Mouse (Mus musculus) ovary, postnatal 36 days (tissue): ENCODE results near the gene Phf24.

Experiments used
- DNase-seq: peaks from one replicate; pipeline ENCODE4 v3.0.0; 2022; ENCODE audit warnings: low spot score, mixed read lengths

Phf24 gene

GRCm38 (mm10) chr4:42913391-42913790 lies 3.1 kb upstream of the Phf24 start:
- no peak for DNase-seq

GRCm38 (mm10) chr4:42915311-42915710 lies 1.1 kb upstream of the Phf24 start:
- DNase-seq = no peak

- DNase-seq = no peak
Observed at GRCm38 (mm10) chr4:42915966-42916365, 494 bp upstream of the Phf24 start.

GRCm38 (mm10) chr4:42917402-42917774 lies 928 bp downstream of the Phf24 start:
- peak; percentile 16 for DNase-seq

GRCm38 (mm10) chr4:42920726-42921125 lies 4.3 kb downstream of the Phf24 start:
- no peak for DNase-seq

GRCm38 (mm10) chr4:42921536-42921935 lies 5.1 kb downstream of the Phf24 start:
- DNase-seq = no peak

- no peak for DNase-seq
Observed at GRCm38 (mm10) chr4:42922056-42922455, 5.6 kb downstream of the Phf24 start.

- no peak for DNase-seq
Observed at GRCm38 (mm10) chr4:42922461-42922860, 6.0 kb downstream of the Phf24 start.

GRCm38 (mm10) chr4:42924095-42924710 lies 7.7 kb downstream of the Phf24 start:
- DNase-seq = no peak

GRCm38 (mm10) chr4:42928209-42928608 lies 11.7 kb downstream of the Phf24 start:
- DNase-seq = no peak

- DNase-seq = no peak
Observed at GRCm38 (mm10) chr4:42928952-42929351, 12.5 kb downstream of the Phf24 start.

GRCm38 (mm10) chr4:42932229-42932969 lies 15.9 kb downstream of the Phf24 start:
- no peak for DNase-seq

- peak; percentile 57 for DNase-seq
Observed at GRCm38 (mm10) chr4:42933630-42934029, 17.2 kb downstream of the Phf24 start.

- no peak for DNase-seq
Observed at GRCm38 (mm10) chr4:42941396-42941795, 24.9 kb downstream of the Phf24 start.

GRCm38 (mm10) chr4:42943341-42943740 lies 26.9 kb downstream of the Phf24 start:
- DNase-seq = no peak

- DNase-seq = no peak
Observed at GRCm38 (mm10) chr4:42944185-42944584, 27.7 kb downstream of the Phf24 start.

- peak; percentile 49 for DNase-seq
Observed at GRCm38 (mm10) chr4:42945043-42945442, 28.6 kb downstream of the Phf24 start.

- no peak for DNase-seq
Observed at GRCm38 (mm10) chr4:42945445-42945844, 29.0 kb downstream of the Phf24 start.

- peak; percentile 25 for DNase-seq
Observed at GRCm38 (mm10) chr4:42945952-42946351, 29.5 kb downstream of the Phf24 start.

GRCm38 (mm10) chr4:42946733-42947290 lies 30.4 kb downstream of the Phf24 start:
- no peak for DNase-seq

- DNase-seq = no peak
Observed at GRCm38 (mm10) chr4:42948527-42948926, 32.1 kb downstream of the Phf24 start.

- DNase-seq = no peak
Observed at GRCm38 (mm10) chr4:42949051-42949675, 32.7 kb downstream of the Phf24 start.

- peak; percentile 95 for DNase-seq
Observed at GRCm38 (mm10) chr4:42949676-42950051, 33.2 kb downstream of the Phf24 start, which contains the start of gene Dnajb5. Gene Dnajb5 (plus strand): TSS chr4:42949814.
